Mouse (Mus musculus) megakaryocyte, embryonic 14.5 days (primary cell): ENCODE data around the gene Khdrbs1.

Experiments used
- FLI1 ChIP-seq: IDR thresholded peaks from 2 replicates; pipeline ENCODE4 v1.6.1; 2012; ENCODE audit warnings: low read length, inconsistent platforms, mixed read lengths
- GATA1 ChIP-seq: IDR thresholded peaks from 3 replicates; pipeline ENCODE4 v1.6.1; 2012; ENCODE audit warnings: mixed read lengths, low read length, inconsistent platforms, borderline replicate concordance

DNA sequence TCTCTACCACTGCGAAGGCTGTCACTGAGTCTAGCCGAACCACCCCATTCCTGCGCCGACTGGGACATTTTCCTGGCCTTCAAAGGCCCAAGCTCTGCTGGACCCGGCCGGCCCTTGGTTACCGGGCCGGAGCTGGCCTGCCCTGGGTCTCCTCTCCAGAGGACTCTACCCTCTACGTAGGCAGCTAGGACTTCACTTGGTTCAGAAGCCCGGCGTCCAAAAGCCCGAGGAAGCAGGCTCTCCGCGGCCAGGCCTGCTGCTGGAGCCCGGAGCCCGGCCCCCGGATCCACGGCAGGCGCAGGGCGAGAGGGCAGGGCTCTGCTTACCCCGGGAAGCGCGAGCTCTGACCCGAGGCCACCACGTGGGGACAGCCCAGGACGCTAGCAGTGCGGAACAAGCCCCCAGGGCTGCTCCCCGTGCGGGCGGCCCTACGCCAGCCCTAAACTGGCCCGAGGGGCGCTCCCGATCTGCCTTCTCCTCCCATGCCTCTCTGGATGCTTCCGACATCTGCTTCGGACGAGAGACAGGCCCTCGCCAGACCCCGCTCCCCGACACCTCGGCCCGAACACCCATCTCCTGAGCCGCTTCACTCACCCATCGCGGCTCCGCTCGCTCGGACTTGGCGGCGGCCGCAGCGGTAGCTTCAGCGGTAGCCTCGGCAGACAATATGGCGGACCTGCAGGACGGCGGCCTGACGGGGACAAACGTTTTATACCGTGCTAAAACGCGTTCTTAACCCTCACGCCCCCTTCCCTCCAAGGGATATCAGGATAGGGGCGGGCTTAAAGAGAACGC lies 69.8 kb downstream of the Khdrbs1 start, which contains the start of gene Kpna6:
- TF ChIP-seq GATA1: no peak
- TF ChIP-seq FLI1: no peak
